8 mouse cellular contexts compared by ENCODE assay signal in the genomic region with DNA sequence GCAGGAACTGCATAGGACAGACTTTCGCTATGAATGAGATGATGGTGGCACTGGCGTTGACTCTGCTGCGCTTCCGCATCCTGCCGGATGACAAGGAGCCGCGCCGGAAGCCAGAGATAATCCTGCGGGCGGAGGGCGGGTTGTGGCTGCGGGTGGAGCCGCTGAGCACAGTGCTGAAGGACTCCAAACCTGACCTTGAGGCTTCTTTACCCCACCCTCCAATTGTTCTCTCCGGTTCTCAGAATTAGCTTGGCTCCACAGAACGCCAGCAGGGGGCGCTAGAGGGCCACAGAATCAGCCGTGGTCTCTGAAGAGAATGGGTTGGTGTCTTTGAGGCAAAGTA. TPM values are rescaled to one million over a fixed set of nuclear protein-coding genes. Genes with fewer than 3 reads are reported as not detected.
DNase-seq lines count a peak whose midpoint lies in the region; ATAC-seq and TF ChIP-seq lines count a peak whose summit lies in the region.

No protein-coding gene starts in this region.

- no peak overlapping the region for H3ac ChIP-seq in C2C12 (ENCODE audit: control insufficient read depth, insufficient read length, low read depth)

- H3K9ac ChIP-seq in heart, embryonic 13.5 days: peak overlapping the region; percentile 75
- no peak overlapping the region for H3K9ac ChIP-seq in liver, embryonic 12.5 days
- H3K9ac ChIP-seq in stomach, embryonic 15.5 days: no peak overlapping the region

- H3K79me2 ChIP-seq in C2C12 (ENCODE audit: control insufficient read depth, insufficient read depth): no peaks in the 10 kb centered on the region

- no peak overlapping the region for H3K27ac ChIP-seq in heart, embryonic 13.5 days (replicated peaks)
- no peak overlapping the region for H3K27ac ChIP-seq in liver, embryonic 12.5 days
- no peak overlapping the region for H3K27ac ChIP-seq in stomach, embryonic 15.5 days

- H3K4me2 ChIP-seq in heart, embryonic 13.5 days: peak overlapping the region; percentile 69
- peak overlapping the region; percentile 57 for H3K4me2 ChIP-seq in liver, embryonic 12.5 days
- H3K4me2 ChIP-seq in stomach, embryonic 15.5 days: peak overlapping the region; percentile 70

- ATAC-seq in erythroid progenitor cell, adult 5-6 weeks (replicated peaks; ENCODE audit: low FRiP score, poor library complexity, severe bottlenecking): 0 out of 2 replicates have a peak, but pooled peaks have one; percentile 42
- no peak for ATAC-seq in heart, embryonic 13.5 days (ENCODE audit: extremely low read depth, insufficient number of reproducible peaks, low FRiP score, low TSS enrichment)
- ATAC-seq in liver, embryonic 12.5 days: peak; percentile 30; the same call in 1 of the 2 replicates
- ATAC-seq in stomach, embryonic 15.5 days (ENCODE audit: insufficient read depth, low FRiP score, low read depth): peak; percentile 53

- TF ChIP-seq POLR2A in brain, embryonic 14.5 days (IDR thresholded peaks at IDR 0.05; ENCODE audit: borderline replicate concordance, extremely low read depth, insufficient read depth, insufficient read length, poor library complexity, severe bottlenecking): no peak

- TF ChIP-seq CTCF in C2C12 (IDR thresholded peaks at IDR 0.05; ENCODE audit: control insufficient read depth, insufficient read depth, insufficient read length): peak; percentile 40
- TF ChIP-seq CTCF in brain, embryonic 14.5 days (IDR thresholded peaks at IDR 0.05; ENCODE audit: borderline replicate concordance, extremely low read depth, insufficient read depth, insufficient read length): peak; percentile 94

- no peaks in the 10 kb centered on the region for H3K36me3 ChIP-seq in C2C12 (ENCODE audit: control insufficient read depth, insufficient read depth)
- no peaks in the 10 kb centered on the region for H3K36me3 ChIP-seq in heart, embryonic 13.5 days
- no peaks in the 10 kb centered on the region for H3K36me3 ChIP-seq in liver, embryonic 12.5 days
- no peaks in the 10 kb centered on the region for H3K36me3 ChIP-seq in stomach, embryonic 15.5 days

- no peaks in the 10 kb centered on the region for H3K9me3 ChIP-seq in heart, embryonic 13.5 days
- no peaks in the 10 kb centered on the region for H3K9me3 ChIP-seq in liver, embryonic 12.5 days (replicated peaks)
- no peaks in the 10 kb centered on the region for H3K9me3 ChIP-seq in stomach, embryonic 15.5 days

- H3K79me3 ChIP-seq in C2C12 (ENCODE audit: low read depth): no peaks in the 10 kb centered on the region

- WGBS in heart, embryonic 13.5 days: 1% methylated on average over 17 of the region's 17 CpGs
- WGBS in liver, embryonic 12.5 days (ENCODE audit: insufficient replicate concordance): 1% methylated on average over 17 of the region's 17 CpGs
- 2% methylated on average over 17 of the region's 17 CpGs for WGBS in stomach, embryonic 15.5 days

- peak; percentile 92 for DNase-seq in brain, embryonic 14.5 days (ENCODE audit: low read depth)
- peak; percentile 86 for DNase-seq in kidney, postnatal 10 days
- peak; percentile 66 to 72 for DNase-seq in natural killer cell, adult 2 months (ENCODE audit: low spot score in 2 of 2)

- peaks cover 4% of the 10 kb centered on the region for H3K4me1 ChIP-seq in heart, embryonic 13.5 days
- H3K4me1 ChIP-seq in liver, embryonic 12.5 days: peaks cover 4% of the 10 kb centered on the region; the same call in 1 of the 2 replicates
- H3K4me1 ChIP-seq in stomach, embryonic 15.5 days: no peaks in the 10 kb centered on the region

- H3K4me3 ChIP-seq in C2C12 (ENCODE audit: insufficient read depth, poor library complexity, severe bottlenecking): no peak overlapping the region
- peak overlapping the region; percentile 46 for H3K4me3 ChIP-seq in heart, embryonic 13.5 days
- H3K4me3 ChIP-seq in liver, embryonic 12.5 days: peak overlapping the region; percentile 23; the same call in 1 of the 2 replicates
- peak overlapping the region; percentile 35 for H3K4me3 ChIP-seq in stomach, embryonic 15.5 days (replicated peaks)

- H3K27me3 ChIP-seq in C2C12 (ENCODE audit: control insufficient read depth, insufficient read depth, insufficient read length): peaks cover 7% of the 10 kb centered on the region
- H3K27me3 ChIP-seq in heart, embryonic 13.5 days (replicated peaks): no peaks in the 10 kb centered on the region; the same call in 1 of the 2 replicates
- H3K27me3 ChIP-seq in liver, embryonic 12.5 days (replicated peaks): no peaks in the 10 kb centered on the region
- no peaks in the 10 kb centered on the region for H3K27me3 ChIP-seq in stomach, embryonic 15.5 days (replicated peaks)

TF ChIP-seq in C2C12, 6 proteins besides CTCF, POLR2A, EP300 and RAD21:
- no peak for TF ChIP-seq MYOG (IDR thresholded peaks at IDR 0.05; ENCODE audit: control insufficient read depth, extremely low read depth, insufficient read length)
- no peak for TF ChIP-seq FOSL1 (IDR thresholded peaks at IDR 0.05; ENCODE audit: insufficient read depth, low read length, poor library complexity, severe bottlenecking)
- no peak for TF ChIP-seq MYOD1 (IDR thresholded peaks at IDR 0.05; ENCODE audit: control insufficient read depth, insufficient read length, low read depth)
- no peak for TF ChIP-seq CEBPB (IDR thresholded peaks at IDR 0.05; ENCODE audit: low read depth)
- no peak for TF ChIP-seq MAX (IDR thresholded peaks at IDR 0.05)
- no peak for TF ChIP-seq USF1 (IDR thresholded peaks at IDR 0.05; ENCODE audit: low read depth)

RNA-seq across cellular contexts. Expression of gene Cyp4f37, which starts 13.8 kb away (rescaled TPM):
- not detected for polyA plus RNA-seq in C2C12 (2012; fragmentation: generic; extraction: Trizol)
- polyA plus RNA-seq in brain, embryonic 14.5 days (2012; rRNA removed): not detected in 2 replicates
- total RNA-seq in erythroid progenitor cell, adult 5-6 weeks (2015; ENCODE audit: low replicate concordance): not detected in 2 replicates
- not detected in 2 replicates for total RNA-seq in erythroid progenitor cell, adult 5-6 weeks (2017; ENCODE audit: low replicate concordance)
- polyA plus RNA-seq in heart, embryonic 13.5 days (2015; fragmentation: Nextera tagmentation; extraction: Ambion mirVana): not detected in 2 replicates
- not detected in 2 replicates for polyA plus RNA-seq in liver, embryonic 12.5 days (2016; fragmentation: Nextera tagmentation; extraction: Ambion mirVana)
- polyA plus RNA-seq in stomach, embryonic 15.5 days (2015; fragmentation: Nextera tagmentation; extraction: Ambion mirVana): not detected in 2 replicates

RNA-seq across cellular contexts. Expression of gene Cyp4f40, which starts 23.8 kb away (rescaled TPM):
- polyA plus RNA-seq in C2C12 (2012; fragmentation: generic; extraction: Trizol): 0.13 TPM
- 0.14 TPM in 1 of 2 replicates, not detected in the other for polyA plus RNA-seq in brain, embryonic 14.5 days (2012; rRNA removed)
- not detected in 2 replicates for total RNA-seq in erythroid progenitor cell, adult 5-6 weeks (2015; ENCODE audit: low replicate concordance)
- not detected in 2 replicates for total RNA-seq in erythroid progenitor cell, adult 5-6 weeks (2017; ENCODE audit: low replicate concordance)
- polyA plus RNA-seq in heart, embryonic 13.5 days (2015; fragmentation: Nextera tagmentation; extraction: Ambion mirVana): not detected in 2 replicates
- polyA plus RNA-seq in liver, embryonic 12.5 days (2016; fragmentation: Nextera tagmentation; extraction: Ambion mirVana): not detected in 2 replicates
- 2.9 and 3.6 TPM in 2 replicates for polyA plus RNA-seq in stomach, embryonic 15.5 days (2015; fragmentation: Nextera tagmentation; extraction: Ambion mirVana)

RNA-seq across cellular contexts. Expression of gene Cyp4f15, which starts 50.5 kb away (rescaled TPM):
- polyA plus RNA-seq in C2C12 (2012; fragmentation: generic; extraction: Trizol): not detected
- 2.4 and 3.1 TPM in 2 replicates for polyA plus RNA-seq in brain, embryonic 14.5 days (2012; rRNA removed)
- total RNA-seq in erythroid progenitor cell, adult 5-6 weeks (2015; ENCODE audit: low replicate concordance): not detected in 2 replicates
- total RNA-seq in erythroid progenitor cell, adult 5-6 weeks (2017; ENCODE audit: low replicate concordance): not detected in 2 replicates
- polyA plus RNA-seq in heart, embryonic 13.5 days (2015; fragmentation: Nextera tagmentation; extraction: Ambion mirVana): 0.20 and 0.41 TPM in 2 replicates
- 2.3 and 2.7 TPM in 2 replicates for polyA plus RNA-seq in liver, embryonic 12.5 days (2016; fragmentation: Nextera tagmentation; extraction: Ambion mirVana)
- polyA plus RNA-seq in stomach, embryonic 15.5 days (2015; fragmentation: Nextera tagmentation; extraction: Ambion mirVana): 0.98 and 1.7 TPM in 2 replicates
